ENCODE assay signal across 8 mouse cellular contexts in genomic region chr10:76344711-76345539, GRCm38 (mm10). TPM values are rescaled to one million over a fixed set of nuclear protein-coding genes. Genes with fewer than 3 reads are reported as not detected.
A peak's percentile ranks its signal among the peaks of the same experiment; 100 is the strongest.
DNase-seq lines count a peak whose midpoint lies in the region; ATAC-seq lines count a peak whose summit lies in the region.

Dip2a (minus strand) TSS chr10:76345291.

- no peaks in the 10 kb centered on the region for H3K9me3 ChIP-seq in hindbrain, embryonic 11.5 days (ENCODE audit: control insufficient read depth, low read length)

- no peaks in the 10 kb centered on the region for H3K36me3 ChIP-seq in hindbrain, embryonic 11.5 days (ENCODE audit: control insufficient read depth, insufficient read depth, low read length)

- H3K27ac ChIP-seq in hindbrain, embryonic 11.5 days (ENCODE audit: low read depth, low read length): peak within 1 kb of the TSS; percentile 86

- peak within 1 kb of the TSS; percentile 55 for H3K4me2 ChIP-seq in hindbrain, embryonic 11.5 days (replicated peaks; ENCODE audit: low read depth, low read length)

- ATAC-seq in hindbrain, embryonic 11.5 days (ENCODE audit: low FRiP score): peak; percentile 95

- H3K9ac ChIP-seq in hindbrain, embryonic 11.5 days (ENCODE audit: low read depth, low read length): peak within 1 kb of the TSS; percentile 92

- H3K4me1 ChIP-seq in hindbrain, embryonic 11.5 days (replicated peaks; ENCODE audit: control insufficient read depth, insufficient read depth, low read length): 0 out of 2 replicates have a peak, but pooled peaks cover 2% of the 10 kb centered on the region

- H3K27me3 ChIP-seq in hindbrain, embryonic 11.5 days (ENCODE audit: control insufficient read depth, insufficient read depth, low read length): no peaks in the 10 kb centered on the region

- DNase-seq in MN1 (ENCODE audit: low spot score): peak; percentile 91
- DNase-seq in cerebellum, adult 9-10 months: peak; percentile 95
- peak; percentile 83 to 95 for DNase-seq in frontal cortex, adult 2 months (ENCODE audit: extremely low spot score in 1 of 2, low spot score in 1 of 2)
- DNase-seq in hindbrain, embryonic 11.5 days (ENCODE audit: low spot score): peak; percentile 97
- DNase-seq in layer of hippocampus, postnatal 10 days (ENCODE audit: low spot score in 2 of 2): peak; percentile 94 to 98
- peak; percentile 96 for DNase-seq in lung, postnatal 10 days
- DNase-seq in ovary, postnatal 36 days (ENCODE audit: low spot score): peak; percentile 97
- DNase-seq in thymus, postnatal 25 days: peak; percentile 96

- WGBS in hindbrain, embryonic 11.5 days: under 1% methylated on average over 71 of the region's 94 CpGs

- H3K4me3 ChIP-seq in hindbrain, embryonic 11.5 days (ENCODE audit: low read depth, low read length): peak within 1 kb of the TSS; percentile 82

RNA-seq across cellular contexts. Expression of gene Dip2a, which starts in this region (rescaled TPM):
- polyA plus RNA-seq in frontal cortex, adult 2 months (2012; rRNA removed): 39.2 and 43.1 TPM in 2 replicates
- 4.1 and 7.1 TPM in 2 replicates for polyA plus RNA-seq in hindbrain, embryonic 11.5 days (2014; fragmentation: Nextera tagmentation; extraction: Ambion mirVana)
- total RNA-seq in layer of hippocampus, postnatal 10 days (2021): 10 to 100 TPM; 60.6 to 63.2 TPM

Comparison
In these comparisons a context has a peak if more than half of its experiments do, and no peak if none do; other contexts are left out.
1. Peak in every context shown above with its lines: DNase-seq, ATAC-seq, H3K4me3 ChIP-seq and H3K27ac ChIP-seq.